Mouse (Mus musculus) lung, embryonic 15.5 days (tissue): ENCODE data around the gene Dydc1. TPM values are rescaled to one million over a fixed set of nuclear protein-coding genes. Genes with fewer than 3 reads are reported as not detected.

Experiments
- ATAC-seq: fragments of 200-750 bp; cut with Nextera tagmentation; 2 replicates; pipeline ENCODE4 v1.8.0; 2017; ENCODE audit warnings: moderate number of reproducible peaks, borderline replicate concordance; ENCODE audit not compliant: low FRiP score, low TSS enrichment; ENCODE audit errors: extremely low read depth
- H3K27ac ChIP-seq: fragments of 300-500 bp; sonication (generic); 2 replicates; pipeline ENCODE4 v1.5.1; 2015; ENCODE audit warnings: moderate library complexity, mild to moderate bottlenecking, inconsistent platforms
- H3K27me3 ChIP-seq: fragments of 300-500 bp; sonication (generic); 2 replicates; pipeline ENCODE4 v1.6.1; 2015; ENCODE audit warnings: inconsistent platforms
- H3K36me3 ChIP-seq: fragments of 300-500 bp; sonication (generic); 2 replicates; pipeline ENCODE4 v1.6.1; 2015; ENCODE audit warnings: inconsistent platforms
- H3K4me1 ChIP-seq: fragments of 300-500 bp; sonication (generic); 2 replicates; pipeline ENCODE4 v1.6.1; 2015; ENCODE audit warnings: inconsistent platforms
- H3K4me2 ChIP-seq: fragments of 300-500 bp; sonication (generic); 2 replicates; pipeline ENCODE4 v1.6.1; 2015; ENCODE audit warnings: inconsistent platforms, mild to moderate bottlenecking, moderate library complexity
- H3K4me3 ChIP-seq: fragments of 300-500 bp; sonication (generic); 2 replicates; pipeline ENCODE4 v1.5.1; 2015; ENCODE audit warnings: mild to moderate bottlenecking, inconsistent platforms
- H3K9ac ChIP-seq: fragments of 300-500 bp; sonication (generic); 2 replicates; pipeline ENCODE4 v1.6.1; 2015; ENCODE audit warnings: inconsistent platforms
- H3K9me3 ChIP-seq: fragments of 300-500 bp; sonication (generic); 2 replicates; pipeline ENCODE4 v1.6.1; 2016; ENCODE audit warnings: inconsistent platforms
- WGBS: fragments of 180-500 bp; shearing (Covaris S2); methylation state at CpG from one replicate; pipeline ENCODE4 v1.1.7; 2015; 5-methylcytosine and 5-hydroxymethylcytosine counted together
- polyA plus RNA-seq: library from polyadenylated mRNA; unstranded; fragments of >200 nt; fragmentation: Nextera tagmentation; extraction: Ambion mirVana; gene quantifications from 2 replicates; pipeline ENCODE4 v1.2.1, GENCODE M21; 2015

Dydc1 gene
- polyA plus RNA-seq, 1 experiment from 2014 or later: not detected

DNA sequence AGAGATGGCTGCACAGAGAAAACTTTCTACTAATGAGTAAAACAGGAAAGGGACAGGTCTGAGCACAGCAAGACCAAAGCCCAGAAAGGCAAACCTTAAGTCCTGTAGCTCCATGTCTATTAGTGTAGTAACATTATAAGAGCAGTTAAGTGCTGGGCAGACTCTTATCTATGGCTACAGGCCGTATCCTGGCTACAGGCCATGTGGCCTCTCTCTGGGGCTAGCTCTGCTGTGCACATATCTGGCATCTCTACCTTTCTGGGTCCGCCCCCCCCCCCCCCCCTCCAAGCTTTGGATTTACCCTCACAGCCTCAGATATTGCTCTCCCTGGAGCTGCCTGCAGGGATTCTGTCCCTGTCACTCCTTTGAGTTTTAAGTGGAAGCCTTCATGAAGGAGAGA lies 7.5 kb upstream of the Dydc1 start:
- Histone ChIP-seq H3K27me3 (no peaks in the 10 kb centered on the region), H3K4me1 (no peaks in the 10 kb centered on the region), H3K36me3 (no peaks in the 10 kb centered on the region), H3K27ac (no peak overlapping the region), H3K4me3 (no peak overlapping the region), H3K4me2 (no peak overlapping the region), H3K9ac (no peak overlapping the region), H3K9me3 (no peaks in the 10 kb centered on the region)
- peak; percentile 57; the same call in 1 of the 2 replicates for ATAC-seq
- WGBS: 24% methylated on average over 2 of the region's 2 CpGs

DNA sequence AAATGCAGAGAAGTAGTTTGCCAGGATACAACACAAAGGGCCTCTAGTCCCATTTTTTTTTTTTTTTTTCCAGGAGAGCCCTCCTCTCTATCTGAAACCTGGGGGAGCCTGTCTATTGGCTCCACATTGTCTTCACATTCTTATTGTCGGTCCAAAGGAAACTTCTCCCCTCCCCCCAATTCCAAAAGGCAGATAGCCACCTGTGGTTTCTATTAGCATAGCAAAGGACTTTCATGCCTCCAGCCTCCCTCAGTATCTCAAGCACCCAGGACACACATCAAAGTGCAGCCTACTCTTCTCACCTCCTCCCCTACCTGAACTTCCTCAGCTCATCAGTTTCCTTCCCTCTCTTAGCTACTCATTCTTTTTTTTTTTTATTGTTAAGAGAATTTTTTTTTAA lies 6.3 kb upstream of the Dydc1 start:
- WGBS: 12% methylated on average over 1 of the region's 1 CpGs
- no peak overlapping the region for H3K4me2 ChIP-seq
- H3K27me3 ChIP-seq: no peaks in the 10 kb centered on the region
- no peaks in the 10 kb centered on the region for H3K4me1 ChIP-seq
- H3K4me3 ChIP-seq: no peak overlapping the region
- no peak for ATAC-seq
- H3K9ac ChIP-seq: no peak overlapping the region
- H3K36me3 ChIP-seq: no peaks in the 10 kb centered on the region
- no peaks in the 10 kb centered on the region for H3K9me3 ChIP-seq
- no peak overlapping the region for H3K27ac ChIP-seq

DNA sequence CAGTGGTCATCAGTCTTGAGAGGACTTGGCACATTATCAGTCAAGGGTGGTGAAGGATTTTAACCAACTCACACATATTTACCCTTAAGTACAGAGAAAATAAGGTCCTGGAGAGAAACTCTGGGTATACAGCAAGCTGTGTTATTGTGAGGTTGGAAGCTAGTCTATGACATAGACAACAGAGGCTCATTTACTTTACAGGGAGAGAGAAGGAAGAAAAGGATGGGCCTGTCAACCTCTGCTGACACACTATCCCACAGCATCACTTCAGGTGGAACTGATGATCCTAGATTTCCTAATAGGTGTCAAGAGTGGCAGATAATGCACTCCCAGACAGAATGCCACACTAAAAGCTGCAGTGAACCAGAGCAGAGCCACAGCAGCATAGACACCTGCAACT lies 3.6 kb upstream of the Dydc1 start, which contains the start of gene Dydc2:
Dydc2 (minus strand) TSS at position 101 of the 400 bp plus-strand sequence.
- Histone ChIP-seq H3K4me1 (peaks cover 5% of the 10 kb centered on the region), H3K9me3 (no peaks in the 10 kb centered on the region), H3K27me3 (no peaks in the 10 kb centered on the region), H3K36me3 (no peaks in the 10 kb centered on the region), H3K9ac (no peak within 1 kb of the TSS), H3K27ac (no peak within 1 kb of the TSS), H3K4me3 (no peak within 1 kb of the TSS), H3K4me2 (no peak within 1 kb of the TSS)
- no peak for ATAC-seq

DNA sequence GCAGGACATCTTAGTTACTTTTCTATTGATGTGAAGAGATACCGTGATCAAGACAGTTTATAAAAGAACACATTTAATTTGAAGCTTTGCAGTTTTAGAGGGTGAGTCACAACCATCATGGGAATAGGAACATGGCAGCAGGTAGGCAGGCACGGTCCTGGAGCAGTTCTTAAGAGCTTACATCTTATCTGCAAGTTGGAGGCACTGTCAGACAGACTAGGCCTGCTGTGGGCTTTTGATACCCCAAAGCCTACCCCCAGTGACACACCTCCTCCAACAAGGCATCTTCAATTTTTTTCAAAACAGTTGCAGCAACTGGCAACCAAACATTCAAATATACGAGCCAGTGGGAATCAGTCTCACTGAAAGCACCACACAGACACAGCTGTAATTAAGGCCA lies 2.4 kb upstream of the Dydc1 start:
- 69% methylated on average over 3 of the region's 3 CpGs for WGBS
- no peak for ATAC-seq

DNA sequence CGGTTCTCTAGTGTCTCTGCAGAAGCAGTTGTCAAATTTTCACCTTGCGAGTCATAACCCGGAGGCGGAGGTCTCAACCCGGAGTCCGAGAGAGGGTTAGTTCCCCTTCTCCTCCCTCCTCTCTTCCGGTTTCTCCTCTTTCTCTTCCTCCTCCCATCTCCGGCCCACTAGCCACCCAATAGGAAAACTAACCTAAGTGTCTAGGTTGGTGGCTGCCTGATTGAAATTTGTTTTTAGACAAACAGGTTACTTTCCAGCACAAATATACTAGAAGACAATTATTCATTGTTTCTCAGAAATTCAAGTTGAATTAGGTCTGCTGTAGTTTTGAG lies 199 bp downstream of the Dydc1 start:
- Histone ChIP-seq H3K27ac (no peak overlapping the region), H3K4me3 (peak overlapping the region; percentile 37), H3K4me2 (peak overlapping the region; percentile 61), H3K27me3 (no peaks in the 10 kb centered on the region), H3K36me3 (no peaks in the 10 kb centered on the region), H3K4me1 (peaks cover 5% of the 10 kb centered on the region), H3K9me3 (no peaks in the 10 kb centered on the region), H3K9ac (no peak overlapping the region)
- WGBS: 1% methylated on average over 8 of the region's 8 CpGs
- ATAC-seq: no peak; the same call in 1 of the 2 replicates

More for the DNA sequence above, 2.4 kb upstream of the Dydc1 start:
- Histone ChIP-seq H3K9me3 (no peaks in the 10 kb centered on the region), H3K9ac (no peak overlapping the region), H3K4me3 (no peak overlapping the region), H3K27ac (no peak overlapping the region), H3K36me3 (no peaks in the 10 kb centered on the region), H3K4me2 (no peak overlapping the region), H3K4me1 (peaks cover 5% of the 10 kb centered on the region), H3K27me3 (no peaks in the 10 kb centered on the region)

DNA sequence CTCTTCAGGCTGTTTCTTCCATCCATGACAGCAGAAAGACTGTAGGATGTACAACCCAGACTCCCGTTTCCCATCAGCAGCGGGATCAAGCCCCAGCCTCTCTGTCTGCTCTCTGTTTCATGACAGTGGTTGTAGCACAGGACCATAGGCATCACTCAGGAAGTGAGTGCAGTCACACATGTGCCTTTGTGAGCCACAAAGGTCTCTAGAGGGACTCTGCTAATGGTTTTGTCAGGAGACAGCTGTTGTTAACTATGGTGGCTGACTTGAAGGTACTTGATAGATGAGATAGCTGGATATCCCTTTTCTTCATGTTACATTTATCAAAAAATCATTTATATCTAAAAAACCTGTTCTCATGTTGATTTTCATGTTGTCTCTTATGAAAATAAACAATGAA lies 9.7 kb downstream of the Dydc1 start:
- H3K9me3 ChIP-seq: no peaks in the 10 kb centered on the region
- no peak overlapping the region for H3K4me2 ChIP-seq
- 75% methylated on average over 2 of the region's 2 CpGs for WGBS
- H3K36me3 ChIP-seq: no peaks in the 10 kb centered on the region
- H3K4me3 ChIP-seq: no peak overlapping the region
- no peaks in the 10 kb centered on the region for H3K4me1 ChIP-seq
- H3K9ac ChIP-seq: no peak overlapping the region
- no peaks in the 10 kb centered on the region for H3K27me3 ChIP-seq
- H3K27ac ChIP-seq: no peak overlapping the region
- no peak for ATAC-seq

DNA sequence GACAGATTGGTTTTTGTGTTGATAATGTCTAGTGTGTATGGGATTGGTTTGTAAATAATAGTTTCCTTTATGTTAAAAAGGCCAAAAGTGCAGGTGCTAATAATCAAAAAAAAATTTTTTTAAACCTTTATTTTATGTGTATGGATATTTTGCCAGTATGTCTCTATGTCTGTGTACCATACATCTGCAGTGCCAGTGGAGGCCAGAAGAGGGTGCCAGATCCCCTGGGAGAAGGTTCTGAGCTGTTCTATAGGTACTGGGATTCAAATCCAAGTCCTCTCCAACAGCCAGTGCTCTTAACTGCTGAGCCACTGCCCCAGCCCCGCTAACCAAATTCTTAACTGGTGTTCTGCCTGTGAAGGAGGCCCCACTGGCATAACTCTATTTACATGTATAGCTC lies 14.8 kb downstream of the Dydc1 start:
- Histone ChIP-seq H3K36me3 (no peaks in the 10 kb centered on the region), H3K4me3 (no peak overlapping the region), H3K27ac (no peak overlapping the region), H3K4me2 (no peak overlapping the region), H3K9ac (no peak overlapping the region), H3K27me3 (no peaks in the 10 kb centered on the region), H3K9me3 (no peaks in the 10 kb centered on the region), H3K4me1 (no peaks in the 10 kb centered on the region)
- WGBS: 81% methylated on average over 1 of the region's 1 CpGs
- no peak for ATAC-seq

DNA sequence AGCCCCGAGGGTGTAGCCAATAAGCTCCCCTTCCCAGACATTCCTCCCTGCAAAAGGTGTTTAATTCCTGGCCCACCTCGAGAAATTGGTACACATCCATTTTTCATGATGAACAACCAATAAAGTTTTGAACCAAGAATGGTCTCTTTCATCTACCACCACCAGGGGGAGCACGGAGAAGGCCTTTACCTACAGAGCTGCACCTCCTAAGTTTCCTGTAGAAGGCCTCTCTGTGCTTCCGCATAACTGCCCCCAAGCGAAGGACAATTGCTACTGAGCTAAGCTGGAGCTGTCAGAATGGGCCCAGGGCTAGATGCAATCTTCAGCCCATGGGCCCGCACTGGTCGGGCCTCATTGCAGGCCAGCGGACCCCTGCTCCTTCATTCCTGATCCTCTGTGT lies 18.1 kb downstream of the Dydc1 start:
- 41% methylated on average over 8 of the region's 8 CpGs for WGBS
- ATAC-seq: no peak

DNA sequence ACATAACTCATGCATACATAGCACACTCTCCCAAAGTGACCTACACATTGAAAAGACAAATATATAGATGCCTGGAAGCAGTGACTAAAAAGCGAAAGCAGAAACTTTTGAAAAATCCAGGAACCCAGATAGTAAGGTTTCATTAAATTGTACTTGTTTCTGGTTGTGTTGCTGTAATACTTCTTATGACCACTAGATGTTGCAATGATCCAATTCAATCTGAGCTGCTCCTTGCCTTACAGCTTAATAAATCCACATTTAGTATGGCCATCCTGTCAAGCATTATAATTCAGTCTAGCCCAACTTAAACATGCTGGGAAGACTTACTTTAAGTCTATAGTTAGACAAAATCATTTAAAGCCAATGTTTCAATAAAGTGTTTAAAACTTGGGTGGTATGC lies 21.4 kb downstream of the Dydc1 start:
- Histone ChIP-seq H3K4me1 (no peaks in the 10 kb centered on the region), H3K4me3 (no peak overlapping the region), H3K36me3 (no peaks in the 10 kb centered on the region), H3K27ac (no peak overlapping the region), H3K9me3 (no peaks in the 10 kb centered on the region), H3K9ac (no peak overlapping the region), H3K4me2 (no peak overlapping the region), H3K27me3 (no peaks in the 10 kb centered on the region)
- 41% methylated on average over 1 of the region's 1 CpGs for WGBS
- no peak for ATAC-seq

More for the DNA sequence above, 18.1 kb downstream of the Dydc1 start:
- Histone ChIP-seq H3K36me3 (no peaks in the 10 kb centered on the region), H3K27ac (no peak overlapping the region), H3K9me3 (no peaks in the 10 kb centered on the region), H3K4me1 (no peaks in the 10 kb centered on the region), H3K9ac (no peak overlapping the region), H3K4me3 (no peak overlapping the region), H3K4me2 (no peak overlapping the region), H3K27me3 (no peaks in the 10 kb centered on the region)

DNA sequence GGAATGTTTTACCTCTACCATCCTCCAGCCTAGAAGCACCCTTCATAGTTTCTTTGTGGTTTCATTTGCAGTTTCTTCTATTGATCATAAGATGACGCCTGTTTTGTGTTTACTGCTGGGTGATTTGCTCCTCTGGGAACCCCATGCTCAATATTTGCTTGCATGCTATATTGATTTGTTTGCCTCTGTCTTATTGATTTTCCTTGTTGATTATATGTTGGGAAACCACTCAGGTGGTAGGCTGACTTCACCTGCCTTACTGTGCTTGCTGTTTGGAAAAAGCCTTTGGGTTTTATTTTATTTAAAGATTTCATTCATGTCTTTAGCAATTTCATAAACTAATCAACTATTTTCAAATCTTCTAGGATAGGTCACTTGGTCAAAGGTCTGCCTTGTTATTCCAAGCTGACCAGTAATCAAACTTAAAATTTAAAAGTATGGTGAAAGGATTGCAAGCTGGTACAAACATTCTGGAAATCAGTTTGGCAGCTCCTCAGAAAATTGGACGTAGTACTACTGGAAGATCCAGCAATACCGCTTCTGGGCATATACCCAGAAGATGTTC lies 23.7 kb downstream of the Dydc1 start:
- no peak overlapping the region for H3K4me2 ChIP-seq
- H3K9me3 ChIP-seq: no peaks in the 10 kb centered on the region
- no peak overlapping the region for H3K4me3 ChIP-seq
- WGBS: 88% methylated on average over 3 of the region's 3 CpGs
- no peak overlapping the region for H3K9ac ChIP-seq
- H3K27me3 ChIP-seq: no peaks in the 10 kb centered on the region
- H3K36me3 ChIP-seq: no peaks in the 10 kb centered on the region
- no peak overlapping the region for H3K27ac ChIP-seq
- H3K4me1 ChIP-seq: no peaks in the 10 kb centered on the region
- ATAC-seq: no peak

DNA sequence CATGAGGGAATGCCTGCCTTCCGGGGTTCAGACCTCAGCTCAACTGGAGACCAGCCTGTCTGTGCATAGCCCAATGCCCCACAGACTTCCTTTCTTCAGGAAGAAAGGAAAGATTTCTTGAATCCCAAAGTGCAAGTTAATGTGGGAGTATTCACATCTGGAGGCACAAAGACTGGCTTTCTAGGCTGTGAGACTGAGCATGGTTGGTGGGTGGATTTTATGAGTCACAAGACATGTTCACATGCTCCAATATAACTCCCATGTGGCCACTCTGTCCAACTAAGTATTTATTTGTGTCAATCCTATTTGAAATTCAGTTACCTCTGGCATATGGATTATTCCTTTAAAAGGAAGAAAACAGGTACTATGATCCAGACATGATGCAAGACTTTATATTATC lies 26.0 kb downstream of the Dydc1 start:
- Histone ChIP-seq H3K4me3 (no peak overlapping the region), H3K9me3 (no peaks in the 10 kb centered on the region), H3K27me3 (no peaks in the 10 kb centered on the region), H3K27ac (no peak overlapping the region), H3K4me1 (no peaks in the 10 kb centered on the region), H3K4me2 (no peak overlapping the region), H3K36me3 (no peaks in the 10 kb centered on the region), H3K9ac (no peak overlapping the region)
- WGBS: 96% methylated on average over 1 of the region's 1 CpGs
- no peak for ATAC-seq

DNA sequence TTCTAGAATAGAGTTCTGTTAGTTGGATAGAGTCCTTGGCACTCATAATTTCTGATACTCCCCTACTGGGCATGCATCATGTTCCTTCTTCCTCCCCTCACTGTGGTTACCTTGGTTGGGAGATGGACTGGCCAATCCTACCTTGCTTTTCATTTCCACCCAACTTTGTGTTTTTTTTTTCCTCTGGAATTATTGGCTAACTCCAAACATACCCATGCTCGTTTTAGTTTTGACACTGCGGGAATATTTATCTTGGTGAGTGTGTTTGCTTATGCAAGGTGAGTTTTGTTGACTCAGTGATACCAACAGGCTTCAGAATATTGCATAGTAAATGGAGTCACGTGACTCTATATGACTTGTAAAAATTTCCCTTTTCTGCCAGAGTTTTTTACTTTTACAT lies 28.0 kb downstream of the Dydc1 start:
- H3K36me3 ChIP-seq: no peaks in the 10 kb centered on the region

DNA sequence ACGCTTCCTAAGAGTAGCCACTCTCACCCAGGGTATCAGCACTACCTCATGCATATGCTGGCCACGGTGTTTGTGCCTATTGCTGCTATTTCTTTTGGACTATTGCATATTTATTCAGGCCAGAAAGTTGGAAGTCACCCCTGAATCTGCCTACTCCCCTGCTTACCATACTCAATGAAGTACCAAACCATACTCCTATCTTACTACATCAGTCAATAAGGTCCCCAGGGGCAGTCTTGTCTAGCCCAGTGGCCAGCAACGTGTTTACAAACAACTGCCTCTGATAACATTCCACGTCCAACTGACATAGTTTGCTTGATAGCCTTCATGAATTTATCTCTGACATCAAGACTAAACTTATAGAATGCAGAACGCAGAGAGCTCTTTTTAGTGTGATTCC lies 28.5 kb downstream of the Dydc1 start:
- Histone ChIP-seq H3K27ac (no peak overlapping the region), H3K9me3 (no peaks in the 10 kb centered on the region), H3K4me2 (no peak overlapping the region), H3K36me3 (no peaks in the 10 kb centered on the region), H3K4me1 (no peaks in the 10 kb centered on the region), H3K9ac (no peak overlapping the region), H3K27me3 (no peaks in the 10 kb centered on the region), H3K4me3 (no peak overlapping the region)
- no peak for ATAC-seq
- 72% methylated on average over 5 of the region's 5 CpGs for WGBS

More for the DNA sequence above, 28.0 kb downstream of the Dydc1 start:
- H3K4me2 ChIP-seq: no peak overlapping the region
- H3K9ac ChIP-seq: no peak overlapping the region
- H3K27me3 ChIP-seq: no peaks in the 10 kb centered on the region
- 53% methylated on average over 3 of the region's 3 CpGs for WGBS
- no peak overlapping the region for H3K4me3 ChIP-seq
- no peaks in the 10 kb centered on the region for H3K4me1 ChIP-seq
- ATAC-seq: no peak
- H3K27ac ChIP-seq: no peak overlapping the region
- no peaks in the 10 kb centered on the region for H3K9me3 ChIP-seq
